Mouse (Mus musculus) left cerebral cortex, adult 2 months (tissue): ENCODE measurements around the gene Mrgprb3. TPM values are rescaled to one million over a fixed set of nuclear protein-coding genes. Genes with fewer than 3 reads are reported as not detected.

ENCODE experiments used
- DNase-seq, 2 experiments: peaks; one replicate each; pipeline ENCODE4 v3.0.0; 2021 to 2022; ENCODE audit warnings: low spot score in 2 of 2, mixed read lengths in 1 of 2; ENCODE audit errors: extremely low spot score in 1 of 2
- H3K27ac ChIP-seq: fragments of 200-600 bp; 2 replicates; pipeline ENCODE4 v1.8.1; 2022
- H3K4me3 ChIP-seq: fragments of 200-600 bp; 2 replicates; pipeline ENCODE4 v1.8.1; 2022
- CTCF ChIP-seq: fragments of 200-600 bp; IDR thresholded peaks from 2 replicates; pipeline ENCODE4 v1.8.1; 2022; ENCODE audit warnings: antibody characterized with exemption, mild to moderate bottlenecking, moderate library complexity
- intact Hi-C: fragments of 180-260 bp; cut with DNase I; formaldehyde crosslinking; loops from one replicate; pipeline ENCODE4 v1.15.1; 2025
- long read RNA-seq, 2 experiments: library from polyadenylated mRNA; stranded (forward); transcript quantifications; one replicate each; pipeline ENCODE4 v2.0.0; 2021; ENCODE audit warnings: borderline mapping rate in 2 of 2
- total RNA-seq, 2 experiments: library from RNA; stranded (reverse); gene quantifications; 2 replicates each; pipeline ENCODE4 v1.2.3; 2021

Gene Mrgprb3
- total RNA-seq = not detected
- long read RNA-seq, experiment 1 = 0 reads
- long read RNA-seq, experiment 2 = 0 reads

DNA sequence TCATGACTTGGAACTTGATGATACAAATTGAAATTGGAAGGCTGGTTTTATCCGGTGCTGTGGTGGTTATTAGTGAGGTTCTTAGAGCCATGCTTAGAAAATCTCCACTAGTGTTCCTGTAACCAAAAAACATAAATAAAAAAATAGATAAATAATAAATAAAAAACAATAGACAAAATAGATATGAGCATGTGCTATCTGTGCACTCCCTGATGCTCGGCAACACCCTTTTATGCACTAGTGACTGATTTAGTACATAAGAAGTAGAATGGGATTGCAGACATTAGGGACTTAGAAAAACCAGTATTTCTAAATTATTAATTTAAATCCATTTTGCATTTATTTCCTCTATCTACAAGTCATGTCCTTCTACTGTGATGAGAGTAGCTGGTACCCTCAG lies at the start of gene Mrgprb3:
Mrgprb3 (minus strand) TSS at position 101 of the 400 bp plus-strand sequence.
- intact Hi-C loops = no loop called here
- Histone ChIP-seq H3K27ac (no peak within 1 kb of the TSS), H3K4me3 (no peak within 1 kb of the TSS)
- no peak for TF ChIP-seq CTCF
- no peak for DNase-seq

Other genes starting within 250 kb of the Mrgprb3 start
- gene Mrgprb1, start 187.5 kb downstream of the Mrgprb3 start, total RNA-seq = not detected
- gene Mrgprx2, start 144.5 kb downstream of the Mrgprb3 start, total RNA-seq = not detected
- gene Mrgprb2, start 85.7 kb downstream of the Mrgprb3 start, total RNA-seq = not detected
- 10 to 100 TPM; 21.0 to 24.2 TPM for gene Zdhhc13, start 145.2 kb upstream of the Mrgprb3 start, total RNA-seq
- not detected for gene Csrp3, start 204.2 kb upstream of the Mrgprb3 start, total RNA-seq
- gene E2f8, start 237.8 kb upstream of the Mrgprb3 start, total RNA-seq = under 1 TPM; 0.09 to 0.23 TPM